Mouse (Mus musculus): ENCODE data around the gene Pax2.

DNA sequence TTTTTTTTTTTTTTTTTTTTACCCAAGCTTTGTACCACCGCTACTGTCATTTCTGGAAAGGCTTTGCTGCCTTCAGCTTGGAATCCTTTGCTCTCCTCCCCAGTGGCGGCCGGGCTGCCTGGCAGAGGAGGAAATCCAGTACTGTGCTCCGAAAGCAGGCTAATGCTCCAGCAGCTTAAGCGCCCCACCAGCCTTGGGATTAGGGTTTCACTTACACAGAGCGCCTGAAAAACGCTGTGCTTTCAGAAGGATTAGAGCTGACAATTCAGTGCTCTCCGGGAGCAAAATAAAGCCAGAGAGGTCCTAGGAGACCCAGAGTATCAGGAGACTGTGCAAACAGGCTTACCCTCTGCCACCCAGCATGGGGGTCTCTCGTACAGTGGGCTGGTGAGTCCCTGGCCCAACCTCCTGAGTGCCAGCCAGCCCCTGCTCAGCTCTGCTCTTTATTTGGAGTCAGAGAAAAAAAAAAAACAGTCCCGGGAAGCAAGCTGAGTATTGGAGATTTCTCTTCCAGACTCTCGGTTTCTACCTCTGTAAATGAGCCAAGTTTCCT, 69.4 kb downstream of the Pax2 start:
- TF ChIP-seq GATA1 (IDR thresholded peaks at IDR 0.05; ENCODE audit: borderline replicate concordance, low read length) (no peak), FLI1 (IDR thresholded peaks at IDR 0.05; ENCODE audit: low read length) (no peak)

Data from megakaryocyte, embryonic 14.5 days (primary cell).